Mouse (Mus musculus) intestine, embryonic 14.5 days (tissue): ENCODE measurements at regions not wholly inside any gene's neighbourhood (a gene's known extent, or its start where the extent isn't known, plus 50 kb on each side); places are given as distances from the start of the nearest gene placed in this dataset.

Experiments used
- ATAC-seq: fragments of 200-750 bp; cut with Nextera tagmentation; replicated peaks from 2 replicates; pipeline ENCODE4 v1.8.0; 2017; ENCODE audit warnings: low read depth, moderate number of reproducible peaks, moderate TSS enrichment, moderate library complexity; ENCODE audit not compliant: low FRiP score, low TSS enrichment
- DNase-seq: peaks from one replicate; pipeline ENCODE4 v3.0.0-alpha.2; 2018; ENCODE audit warnings: low spot score
- H3K27ac ChIP-seq: fragments of 300-500 bp; sonication (generic); 2 replicates; pipeline ENCODE4 v1.5.1; 2014; ENCODE audit warnings: low read depth, mild to moderate bottlenecking, control low read depth
- H3K27me3 ChIP-seq: fragments of 300-500 bp; sonication (generic); replicated peaks from 2 replicates; pipeline ENCODE4 v1.6.1; 2014; ENCODE audit warnings: low read length, control low read depth; ENCODE audit not compliant: control insufficient read depth, insufficient read depth
- H3K36me3 ChIP-seq: fragments of 300-500 bp; sonication (generic); 2 replicates; pipeline ENCODE4 v1.6.1; 2014; ENCODE audit warnings: low read length, control low read depth; ENCODE audit not compliant: control insufficient read depth, insufficient read depth
- H3K4me1 ChIP-seq: fragments of 300-500 bp; sonication (generic); replicated peaks from 2 replicates; pipeline ENCODE4 v1.6.1; 2014; ENCODE audit warnings: low read length, control low read depth, mixed read lengths; ENCODE audit not compliant: control insufficient read depth, insufficient read depth
- H3K4me2 ChIP-seq: fragments of 300-500 bp; sonication (generic); 2 replicates; pipeline ENCODE4 v1.6.1; 2014; ENCODE audit warnings: low read length
- H3K4me3 ChIP-seq: fragments of 300-500 bp; sonication (generic); 2 replicates; pipeline ENCODE4 v1.5.1; 2014; ENCODE audit warnings: low read depth, low read length, control low read depth, mixed read lengths
- H3K9ac ChIP-seq: fragments of 300-500 bp; sonication (generic); 2 replicates; pipeline ENCODE4 v1.6.1; 2014; ENCODE audit warnings: mild to moderate bottlenecking, low read length
- H3K9me3 ChIP-seq: fragments of 300-500 bp; sonication (generic); 2 replicates; pipeline ENCODE4 v1.6.1; 2016; ENCODE audit warnings: low read length, control low read depth; ENCODE audit not compliant: control insufficient read depth
- WGBS: fragments of 180-500 bp; shearing (Covaris S2); extraction: QIAGEN DNeasy Blood & Tissue Kit; methylation state at CpG from one replicate; pipeline ENCODE4 v1.1.7; 2014; 5-methylcytosine and 5-hydroxymethylcytosine counted together

DNA sequence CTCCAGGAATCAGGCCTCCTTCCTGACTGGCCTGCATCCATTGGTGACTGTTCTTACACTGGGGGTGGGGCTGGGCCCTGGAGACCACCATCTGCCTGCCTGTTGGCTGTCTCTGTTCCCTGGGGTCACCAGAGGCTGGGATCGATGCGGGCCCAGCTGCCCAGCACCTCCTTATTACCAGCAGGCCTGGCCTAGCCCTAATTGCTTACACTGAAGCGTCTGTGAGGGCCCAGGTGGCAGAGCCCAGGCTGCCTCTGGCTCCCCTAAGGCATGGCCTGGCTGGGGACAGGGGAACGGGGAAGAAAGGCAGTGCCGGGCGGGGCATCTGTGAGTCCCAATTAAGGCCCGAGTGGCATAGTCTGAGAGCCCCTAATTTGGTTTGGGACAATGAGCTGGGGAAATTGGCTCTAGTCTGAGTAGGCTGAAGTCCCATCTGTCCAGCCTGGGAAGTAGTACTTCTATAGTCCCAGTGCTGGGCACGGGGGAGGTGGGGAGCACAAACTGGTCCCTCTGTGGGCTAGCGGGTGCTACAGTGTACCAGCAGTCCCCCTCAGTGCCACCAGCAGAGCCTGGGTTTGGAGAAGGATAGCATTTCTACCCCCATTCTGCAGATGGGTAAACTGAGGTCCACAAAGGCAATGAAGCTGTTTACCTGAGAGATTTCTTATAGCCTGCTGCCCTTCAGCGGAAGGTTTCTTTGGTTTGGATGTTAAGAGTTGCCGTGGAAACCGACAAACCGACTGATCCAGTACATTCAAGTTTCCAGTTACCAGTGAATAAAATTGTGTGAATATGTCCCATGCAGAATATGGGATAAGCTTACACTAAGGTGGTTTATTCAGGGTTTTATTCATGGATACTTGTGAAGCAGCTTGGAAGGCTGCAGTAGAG lies 121.6 kb downstream of the Mn1 start:
- 73% methylated on average over 13 of the region's 13 CpGs for WGBS

GRCm38 (mm10) chr5:111540486-111540885 lies 123.3 kb downstream of the Mn1 start:
- DNase-seq: no peak
- H3K27me3 ChIP-seq: no peaks in the 10 kb centered on the region

More for the DNA sequence above, 121.6 kb downstream of the Mn1 start:
- no peak overlapping the region for H3K4me3 ChIP-seq
- no peaks in the 10 kb centered on the region for H3K36me3 ChIP-seq
- DNase-seq (no peak), ATAC-seq (no peak; the same call in 1 of the 2 replicates)
- 0 out of 2 replicates have a peak, but pooled peaks cover 7% of the 10 kb centered on the region for H3K4me1 ChIP-seq
- H3K9ac ChIP-seq: no peak overlapping the region
- no peaks in the 10 kb centered on the region for H3K27me3 ChIP-seq
- H3K9me3 ChIP-seq: no peaks in the 10 kb centered on the region
- no peak overlapping the region for H3K4me2 ChIP-seq
- no peak overlapping the region for H3K27ac ChIP-seq

GRCm38 (mm10) chr5:111542077-111542476 lies 124.9 kb downstream of the Mn1 start:
- no peaks in the 10 kb centered on the region for H3K36me3 ChIP-seq
- 0 out of 2 replicates have a peak, but pooled peaks cover 7% of the 10 kb centered on the region for H3K4me1 ChIP-seq
- 77% methylated on average over 3 of the region's 3 CpGs for WGBS
- no peak overlapping the region for H3K4me2 ChIP-seq
- H3K4me3 ChIP-seq: no peak overlapping the region
- H3K27me3 ChIP-seq: no peaks in the 10 kb centered on the region
- no peak overlapping the region for H3K9ac ChIP-seq
- H3K27ac ChIP-seq: no peak overlapping the region
- no peaks in the 10 kb centered on the region for H3K9me3 ChIP-seq
- no peak for ATAC-seq
- DNase-seq: no peak

More at GRCm38 (mm10) chr5:111540486-111540885, 123.3 kb downstream of the Mn1 start:
- Histone ChIP-seq H3K9me3 (no peaks in the 10 kb centered on the region), H3K4me2 (no peak overlapping the region), H3K9ac (no peak overlapping the region), H3K4me1 (0 out of 2 replicates have a peak, but pooled peaks cover 7% of the 10 kb centered on the region), H3K27ac (no peak overlapping the region), H3K4me3 (no peak overlapping the region), H3K36me3 (no peaks in the 10 kb centered on the region)
- 15% methylated on average over 3 of the region's 3 CpGs for WGBS
- no peak for ATAC-seq

DNA sequence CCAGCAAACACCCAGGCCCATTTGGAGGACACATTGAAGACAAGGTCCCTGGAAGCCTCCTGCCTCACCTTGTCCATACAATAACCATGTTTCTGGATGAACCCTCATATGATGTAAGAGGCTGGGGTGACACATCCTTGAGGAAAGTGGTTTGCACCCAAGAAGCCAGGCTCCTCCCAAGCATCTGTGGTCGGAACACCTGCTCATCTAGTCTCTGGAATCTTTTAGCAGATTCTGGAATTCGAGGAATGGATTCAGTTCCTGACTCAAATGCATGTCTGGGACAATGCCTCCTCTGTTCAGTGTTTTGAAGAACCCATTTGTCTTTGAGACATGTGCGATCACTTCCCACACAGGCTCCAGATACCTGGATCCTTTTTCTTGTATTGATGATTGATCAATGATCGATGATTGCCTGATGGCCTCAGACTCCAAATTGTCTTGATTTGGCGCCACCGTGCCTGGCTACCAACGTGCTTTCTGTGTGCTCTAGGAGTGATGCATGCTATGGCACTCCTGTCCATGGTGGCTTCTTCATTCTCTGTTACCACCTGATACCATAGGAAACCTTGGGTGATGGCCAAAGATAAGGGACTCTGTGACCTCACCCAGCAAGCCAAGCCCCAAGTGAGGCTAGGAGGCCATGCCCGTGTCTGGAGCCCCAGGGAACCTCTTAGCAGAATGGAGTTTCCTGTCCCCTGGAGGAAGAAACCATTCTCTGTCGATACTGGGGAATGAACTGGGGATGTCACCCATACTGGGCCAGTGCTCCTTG lies 126.7 kb downstream of the Mn1 start:
- Histone ChIP-seq H3K27me3 (no peaks in the 10 kb centered on the region), H3K4me1 (0 out of 2 replicates have a peak, but pooled peaks cover 7% of the 10 kb centered on the region), H3K4me2 (no peak overlapping the region), H3K4me3 (no peak overlapping the region), H3K9me3 (no peaks in the 10 kb centered on the region), H3K27ac (no peak overlapping the region), H3K9ac (no peak overlapping the region), H3K36me3 (no peaks in the 10 kb centered on the region)
- 72% methylated on average over 9 of the region's 9 CpGs for WGBS
- DNase-seq: no peak
- no peak for ATAC-seq

DNA sequence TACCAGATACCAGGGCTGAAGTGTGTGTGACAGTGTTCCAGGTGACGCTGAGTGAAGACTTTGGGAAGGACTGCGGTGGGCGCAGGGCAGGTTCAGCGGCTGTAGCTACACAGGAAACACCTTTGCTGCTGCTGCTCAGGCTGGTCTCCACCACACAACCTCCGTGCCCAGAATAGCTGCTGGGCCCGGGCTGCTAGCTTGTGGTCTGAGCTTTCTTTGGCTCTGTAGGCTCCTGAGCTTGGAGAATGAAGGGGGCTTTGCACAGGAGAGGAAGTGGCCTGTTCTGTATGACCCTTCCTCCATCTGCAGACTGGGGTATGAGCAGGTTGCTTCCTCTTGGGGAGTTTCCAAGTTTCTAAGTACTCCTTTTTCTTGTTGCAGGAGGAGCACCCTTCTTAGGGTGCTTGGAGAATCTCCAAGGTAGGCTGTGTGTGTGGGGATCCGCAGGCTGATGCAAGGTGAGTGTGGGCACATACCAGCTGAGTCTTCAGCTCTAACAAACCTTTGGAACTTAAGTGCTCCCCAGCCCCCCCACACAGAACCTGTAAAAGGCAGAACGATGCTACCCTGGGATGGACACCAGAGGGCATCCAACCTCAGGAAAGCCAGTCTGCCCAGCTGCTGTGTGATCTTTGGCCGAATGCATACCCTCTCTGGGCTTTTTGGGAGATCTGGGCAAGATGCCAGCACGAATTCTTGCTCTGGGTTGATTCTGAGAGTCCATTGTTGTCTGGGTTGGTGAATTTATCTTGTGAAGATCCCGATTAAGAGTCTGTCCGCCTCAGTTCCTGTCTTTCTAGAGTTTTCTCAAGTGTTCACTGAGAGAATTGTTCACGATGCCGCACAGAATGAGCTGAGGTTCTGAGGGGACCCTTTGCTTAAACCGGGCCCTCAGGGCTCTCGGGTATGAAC lies 136.6 kb downstream of the Mn1 start:
- DNase-seq (no peak), ATAC-seq (no peak)
- 73% methylated on average over 16 of the region's 16 CpGs for WGBS
- 0 out of 2 replicates have a peak overlapping the region, but pooled peaks have one; percentile 60 for H3K27ac ChIP-seq
- H3K4me2 ChIP-seq: no peak overlapping the region
- peaks cover 20% of the 10 kb centered on the region for H3K4me1 ChIP-seq
- H3K36me3 ChIP-seq: no peaks in the 10 kb centered on the region
- H3K4me3 ChIP-seq: no peak overlapping the region
- no peaks in the 10 kb centered on the region for H3K27me3 ChIP-seq
- no peak overlapping the region for H3K9ac ChIP-seq
- no peaks in the 10 kb centered on the region for H3K9me3 ChIP-seq

- H3K9me3 ChIP-seq: no peaks in the 10 kb centered on the region
- no peaks in the 10 kb centered on the region for H3K36me3 ChIP-seq
- no peak overlapping the region for H3K4me2 ChIP-seq
- H3K27ac ChIP-seq: peak overlapping the region; percentile 60
- H3K4me1 ChIP-seq: peaks cover 20% of the 10 kb centered on the region
- 0 out of 2 replicates have a peak overlapping the region, but pooled peaks have one; percentile 1 for H3K9ac ChIP-seq
- WGBS: 29% methylated on average over 24 of the region's 24 CpGs
- DNase-seq (no peak), ATAC-seq (peak; percentile 61; the same call in 1 of the 2 replicates)
- H3K4me3 ChIP-seq: no peak overlapping the region
- H3K27me3 ChIP-seq: no peaks in the 10 kb centered on the region
These were observed 137.6 kb downstream of the Mn1 start for GRCm38 (mm10) chr5:111554551-111555311.

DNA sequence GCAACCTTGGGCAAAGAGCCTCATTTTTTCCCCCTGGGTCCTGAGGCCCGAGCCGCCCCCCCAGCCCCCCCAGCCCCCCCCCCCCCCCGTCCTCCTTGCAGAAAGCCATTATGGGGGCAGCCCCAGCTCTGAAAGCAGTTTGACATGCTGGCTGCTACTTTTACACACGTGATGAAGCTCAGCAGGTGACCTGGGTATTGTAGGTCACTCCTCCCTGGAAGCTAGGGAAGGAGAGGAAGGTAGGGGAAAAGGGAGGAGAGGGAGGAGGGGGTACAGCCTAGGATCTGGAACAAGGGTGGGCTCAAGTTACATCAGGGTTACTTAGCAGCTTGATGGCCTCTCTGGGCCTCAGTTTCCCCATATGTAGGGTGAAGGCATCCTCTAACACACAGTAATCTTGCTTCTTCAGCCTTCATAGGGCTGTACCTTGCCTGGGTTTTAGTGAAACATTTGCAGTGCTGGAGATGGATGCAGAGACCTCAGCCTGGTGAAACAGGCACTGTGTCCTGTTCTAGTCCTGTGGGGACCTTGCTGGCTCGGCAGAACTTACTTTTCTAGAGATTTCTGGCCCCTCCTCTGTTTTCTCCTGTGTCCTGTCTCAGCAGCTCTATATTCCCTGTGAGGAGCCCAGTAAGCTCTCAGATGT lies 138.3 kb downstream of the Mn1 start:
- 8% methylated on average over 2 of the region's 5 CpGs for WGBS
- no peaks in the 10 kb centered on the region for H3K9me3 ChIP-seq
- H3K4me1 ChIP-seq: peaks cover 20% of the 10 kb centered on the region
- H3K27ac ChIP-seq: peak overlapping the region; percentile 60
- DNase-seq (no peak), ATAC-seq (no peak)
- H3K4me2 ChIP-seq: no peak overlapping the region
- H3K36me3 ChIP-seq: no peaks in the 10 kb centered on the region
- H3K27me3 ChIP-seq: no peaks in the 10 kb centered on the region
- H3K9ac ChIP-seq: no peak overlapping the region
- H3K4me3 ChIP-seq: no peak overlapping the region
